Mouse (Mus musculus): Measurements from ENCODE around the gene Ccr1l1. TPM values are rescaled to one million over a fixed set of nuclear protein-coding genes. Genes with fewer than 3 reads are reported as not detected.
"Not testable (repeated sequence)": the region's sequence is repeated elsewhere in the genome, so short reads cannot be mapped to it uniquely, and the experiment has no call there.

The Ccr1l1 gene
- polyA plus RNA-seq, 1 experiment from 2014 or later: not detected

DNA sequence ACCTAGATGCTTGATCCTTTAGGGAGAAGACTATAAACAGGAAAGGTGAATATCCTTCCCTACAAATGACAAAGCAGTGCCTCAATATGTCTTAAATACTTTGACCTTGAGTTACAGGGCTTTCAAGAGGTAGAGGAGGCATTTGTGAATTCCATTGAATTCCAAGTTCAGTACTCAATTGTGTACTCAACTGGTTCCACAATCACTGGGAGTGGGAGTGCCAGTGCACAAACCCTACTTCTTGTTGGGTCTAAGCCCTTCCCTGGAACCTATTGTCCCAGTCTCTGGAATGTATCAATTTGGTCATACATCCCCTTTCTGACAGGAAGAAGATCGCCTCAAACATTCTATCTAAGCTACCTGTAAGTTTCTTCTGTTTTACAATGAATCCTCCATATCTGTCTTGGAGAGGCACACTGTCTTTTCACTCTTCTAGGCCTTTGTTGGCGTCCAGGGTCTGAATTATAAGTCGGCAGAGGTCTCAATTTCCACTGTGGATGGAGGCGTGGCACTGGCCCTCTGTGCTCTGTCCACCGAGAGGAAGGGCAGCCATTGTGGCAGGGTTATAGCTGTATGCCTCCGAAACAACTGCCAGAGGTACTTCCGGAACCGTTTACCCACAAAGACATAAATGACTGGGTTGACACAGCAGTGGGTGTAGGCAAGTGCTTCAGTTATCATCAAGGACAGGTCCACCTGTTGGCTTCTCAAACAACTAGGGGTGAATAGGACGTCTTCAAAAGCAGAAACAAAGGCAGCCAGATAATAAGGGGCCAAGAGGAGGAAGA lies 1.1 kb downstream of the Ccr1l1 start:
- ATAC-seq (ENCODE audit: insufficient number of reproducible peaks, insufficient read depth, low FRiP score, low read depth): no peak
- Histone ChIP-seq H3K9me3 (ENCODE audit: control insufficient read depth, low read length) (no peaks in the 10 kb centered on the region), H3K4me3 (ENCODE audit: control insufficient read depth in 1 of 2, insufficient read depth in 1 of 2, low read depth in 1 of 2, low read length in 2 of 2) (no peak overlapping the region), H3K9ac (ENCODE audit: low read length) (no peak overlapping the region), H3K36me3 (ENCODE audit: control insufficient read depth, insufficient read depth, low read length) (no peaks in the 10 kb centered on the region), H3K4me2 (ENCODE audit: low read length) (no peak overlapping the region), H3K27ac (replicated peaks in 1 of 2; ENCODE audit: control insufficient read depth in 1 of 2, insufficient read depth in 1 of 2, low read depth in 2 of 2, low read length in 2 of 2) (no peak overlapping the region), H3K27me3 (ENCODE audit: control insufficient read depth, insufficient read depth, low read length) (no peaks in the 10 kb centered on the region), H3K4me1 (ENCODE audit: control insufficient read depth in 2 of 2, insufficient read depth in 2 of 2, low read length in 2 of 2) (no peaks in the 10 kb centered on the region)
- WGBS: 72% methylated on average over 9 of the region's 9 CpGs

DNA sequence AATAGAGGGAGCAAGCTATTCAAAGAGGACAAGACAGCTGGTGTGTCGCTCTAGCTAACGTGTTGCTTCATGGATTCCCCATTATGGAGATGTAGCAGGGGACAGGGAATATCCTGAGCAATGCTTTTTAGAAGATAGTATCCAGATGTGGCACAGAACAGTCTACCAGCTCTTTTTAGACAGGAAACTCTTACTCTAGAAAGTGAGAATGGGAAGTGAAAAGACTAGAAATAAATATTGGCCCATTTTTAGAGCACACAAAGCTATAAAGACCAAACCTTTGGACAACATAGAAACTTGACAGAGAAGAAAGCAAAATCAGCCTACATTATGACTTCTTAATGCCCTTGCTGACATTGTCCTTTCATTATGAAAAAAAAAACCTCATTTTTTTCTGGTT lies 2.6 kb downstream of the Ccr1l1 start:
- no peak overlapping the region for H3K9ac ChIP-seq (ENCODE audit: low read length)
- no peak overlapping the region for H3K4me2 ChIP-seq (ENCODE audit: low read length)
- no peak overlapping the region for H3K4me3 ChIP-seq (ENCODE audit: control insufficient read depth in 1 of 2, insufficient read depth in 1 of 2, low read depth in 1 of 2, low read length in 2 of 2)
- WGBS: 64% methylated on average over 2 of the region's 2 CpGs
- no peak overlapping the region for H3K27ac ChIP-seq (replicated peaks in 1 of 2; ENCODE audit: control insufficient read depth in 1 of 2, insufficient read depth in 1 of 2, low read depth in 2 of 2, low read length in 2 of 2)
- no peaks in the 10 kb centered on the region for H3K9me3 ChIP-seq (ENCODE audit: control insufficient read depth, low read length)
- H3K4me1 ChIP-seq (ENCODE audit: control insufficient read depth in 2 of 2, insufficient read depth in 2 of 2, low read length in 2 of 2): no peaks in the 10 kb centered on the region
- no peaks in the 10 kb centered on the region for H3K36me3 ChIP-seq (ENCODE audit: control insufficient read depth, insufficient read depth, low read length)
- no peak for ATAC-seq (ENCODE audit: insufficient number of reproducible peaks, insufficient read depth, low FRiP score, low read depth)
- H3K27me3 ChIP-seq (ENCODE audit: control insufficient read depth, insufficient read depth, low read length): no peaks in the 10 kb centered on the region

DNA sequence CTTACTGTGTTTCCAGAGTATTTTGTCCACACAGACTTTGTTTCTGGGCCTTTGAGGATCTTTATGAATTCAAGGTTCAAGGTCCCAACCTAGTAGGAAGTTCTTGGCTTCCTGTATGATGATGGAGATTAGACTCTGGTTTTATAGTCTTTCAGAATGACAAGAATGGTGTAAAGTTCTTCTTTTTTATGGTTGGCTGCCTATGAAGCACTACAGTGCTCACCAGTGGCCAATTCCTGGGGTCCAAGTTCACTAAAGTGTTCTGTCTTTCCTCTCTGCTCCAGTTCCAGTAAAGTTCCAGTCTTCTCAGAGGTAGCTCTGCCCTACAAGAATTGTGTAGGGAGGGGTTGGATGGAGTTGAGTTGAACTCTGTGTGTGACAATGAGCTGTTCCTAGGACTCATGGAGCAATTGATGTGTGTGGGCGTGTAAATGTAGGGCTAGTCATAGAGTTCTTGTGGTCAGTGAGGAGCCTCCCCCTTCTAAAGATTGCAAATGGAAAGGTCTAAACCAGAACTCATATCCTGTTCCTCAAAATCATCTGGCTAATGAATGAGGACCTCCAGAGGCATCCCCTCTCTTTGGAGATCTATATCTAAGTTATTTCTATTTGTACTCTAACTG lies 9.8 kb downstream of the Ccr1l1 start, which contains the start of gene Ccr1:
Gene Ccr1 (minus strand): TSS at position 403 of the 623 bp plus-strand sequence.
- Histone ChIP-seq H3K9me3 (ENCODE audit: control insufficient read depth, low read length) (no peaks in the 10 kb centered on the region), H3K27ac (replicated peaks in 1 of 2; ENCODE audit: control insufficient read depth in 1 of 2, insufficient read depth in 1 of 2, low read depth in 2 of 2, low read length in 2 of 2) (no peak within 1 kb of the TSS), H3K9ac (ENCODE audit: low read length) (no peak within 1 kb of the TSS), H3K4me2 (ENCODE audit: low read length) (no peak within 1 kb of the TSS), H3K4me3 (ENCODE audit: control insufficient read depth in 1 of 2, insufficient read depth in 1 of 2, low read depth in 1 of 2, low read length in 2 of 2) (no peak within 1 kb of the TSS), H3K27me3 (ENCODE audit: control insufficient read depth, insufficient read depth, low read length) (no peaks in the 10 kb centered on the region), H3K4me1 (ENCODE audit: control insufficient read depth in 2 of 2, insufficient read depth in 2 of 2, low read length in 2 of 2) (no peaks in the 10 kb centered on the region), H3K36me3 (ENCODE audit: control insufficient read depth, insufficient read depth, low read length) (no peaks in the 10 kb centered on the region)
- 71% methylated on average over 1 of the region's 1 CpGs for WGBS
- ATAC-seq (ENCODE audit: insufficient number of reproducible peaks, insufficient read depth, low FRiP score, low read depth): no peak

DNA sequence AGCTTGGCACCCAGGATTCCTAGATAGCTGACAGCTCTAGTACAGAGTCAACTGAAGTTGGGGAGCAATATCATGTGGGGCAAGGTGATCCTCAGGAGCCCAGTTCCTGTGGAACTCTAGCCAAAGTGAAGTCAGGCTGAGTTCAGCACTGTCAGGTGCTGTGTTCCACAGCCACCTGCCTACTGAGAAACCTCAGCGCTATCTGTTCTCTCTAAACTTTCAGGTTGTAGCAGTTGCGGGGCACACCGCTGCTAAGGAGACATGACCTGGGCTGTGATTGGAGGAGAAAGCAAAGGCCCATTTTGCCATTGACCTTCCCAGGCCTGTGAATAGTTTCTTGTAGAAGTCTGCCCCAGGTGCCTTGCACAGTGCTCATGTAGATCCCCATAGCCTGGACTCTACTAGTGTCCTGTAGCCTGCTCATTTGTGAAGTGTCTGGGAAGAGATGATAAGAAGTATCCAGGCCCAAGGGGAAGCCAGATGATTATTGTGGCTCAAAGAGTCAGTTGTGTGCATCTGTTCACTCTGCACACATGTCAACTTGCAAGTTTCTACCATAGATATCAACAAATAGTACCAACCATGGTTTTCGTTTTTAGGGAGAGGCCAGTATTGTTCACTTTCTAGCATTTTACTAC lies 11.2 kb downstream of the Ccr1l1 start:
- H3K4me3 ChIP-seq (ENCODE audit: control insufficient read depth in 1 of 2, insufficient read depth in 1 of 2, low read depth in 1 of 2, low read length in 2 of 2); H3K27me3 ChIP-seq (ENCODE audit: control insufficient read depth, insufficient read depth, low read length); H3K9me3 ChIP-seq (ENCODE audit: control insufficient read depth, low read length); H3K4me2 ChIP-seq (ENCODE audit: low read length); H3K9ac ChIP-seq (ENCODE audit: low read length); H3K4me1 ChIP-seq (ENCODE audit: control insufficient read depth in 2 of 2, insufficient read depth in 2 of 2, low read length in 2 of 2); H3K36me3 ChIP-seq (ENCODE audit: control insufficient read depth, insufficient read depth, low read length); ATAC-seq (ENCODE audit: insufficient number of reproducible peaks, insufficient read depth, low FRiP score, low read depth); H3K27ac ChIP-seq (replicated peaks in 1 of 2; ENCODE audit: control insufficient read depth in 1 of 2, insufficient read depth in 1 of 2, low read depth in 2 of 2, low read length in 2 of 2): not testable (repeated sequence)
- WGBS: 66% methylated on average over 1 of the region's 4 CpGs

DNA sequence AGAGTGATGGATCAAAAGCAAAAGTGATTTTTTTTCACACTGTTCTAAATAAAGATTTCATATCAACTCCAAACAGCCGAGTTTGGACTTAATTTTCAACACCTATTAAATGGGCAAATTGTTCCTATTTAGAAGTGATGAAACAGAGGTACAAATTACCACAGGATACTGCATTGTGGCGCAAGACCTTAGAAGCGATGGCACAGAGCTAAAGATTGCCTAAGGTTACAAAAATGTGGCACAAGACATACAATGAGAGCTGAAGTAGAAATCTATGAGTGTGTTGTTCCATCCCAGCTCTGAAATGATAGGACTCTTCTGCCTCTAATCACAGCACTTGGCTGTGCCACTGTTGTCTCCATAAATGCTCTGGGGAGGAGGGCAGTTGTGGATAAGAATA lies 13.4 kb downstream of the Ccr1l1 start:
- no peak overlapping the region for H3K9ac ChIP-seq (ENCODE audit: low read length)
- H3K27ac ChIP-seq (replicated peaks in 1 of 2; ENCODE audit: control insufficient read depth in 1 of 2, insufficient read depth in 1 of 2, low read depth in 2 of 2, low read length in 2 of 2): no peak overlapping the region
- H3K4me2 ChIP-seq (ENCODE audit: low read length): no peak overlapping the region
- no peaks in the 10 kb centered on the region for H3K4me1 ChIP-seq (ENCODE audit: control insufficient read depth in 2 of 2, insufficient read depth in 2 of 2, low read length in 2 of 2)
- ATAC-seq (ENCODE audit: insufficient number of reproducible peaks, insufficient read depth, low FRiP score, low read depth): no peak
- H3K36me3 ChIP-seq (ENCODE audit: control insufficient read depth, insufficient read depth, low read length): no peaks in the 10 kb centered on the region
- H3K4me3 ChIP-seq (ENCODE audit: control insufficient read depth in 1 of 2, insufficient read depth in 1 of 2, low read depth in 1 of 2, low read length in 2 of 2): no peak overlapping the region
- 66% methylated on average over 3 of the region's 3 CpGs for WGBS
- H3K9me3 ChIP-seq (ENCODE audit: control insufficient read depth, low read length): no peaks in the 10 kb centered on the region
- H3K27me3 ChIP-seq (ENCODE audit: control insufficient read depth, insufficient read depth, low read length): no peaks in the 10 kb centered on the region

DNA sequence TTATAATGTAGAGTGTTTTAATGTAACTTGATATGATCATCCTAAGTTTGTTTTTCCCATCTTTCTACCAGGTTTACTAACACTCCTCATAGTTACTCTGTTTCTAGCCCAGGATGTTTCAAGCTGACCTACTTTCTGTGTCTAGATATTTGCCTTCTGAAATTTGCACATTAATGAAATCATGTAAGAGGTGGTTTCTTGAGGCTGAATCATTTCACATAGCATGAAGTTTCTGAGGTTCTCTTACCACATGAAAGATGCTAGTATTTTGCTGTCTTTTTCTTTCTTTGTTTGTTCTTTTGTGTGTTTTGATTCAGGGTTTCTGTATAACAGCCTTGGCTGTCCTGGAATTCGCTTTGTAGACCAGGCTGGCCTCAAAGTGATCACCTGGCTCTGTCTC lies 18.0 kb downstream of the Ccr1l1 start:
- Histone ChIP-seq H3K27ac (replicated peaks in 1 of 2; ENCODE audit: control insufficient read depth in 1 of 2, insufficient read depth in 1 of 2, low read depth in 2 of 2, low read length in 2 of 2) (no peak overlapping the region), H3K36me3 (ENCODE audit: control insufficient read depth, insufficient read depth, low read length) (no peaks in the 10 kb centered on the region), H3K4me3 (ENCODE audit: control insufficient read depth in 1 of 2, insufficient read depth in 1 of 2, low read depth in 1 of 2, low read length in 2 of 2) (no peak overlapping the region), H3K27me3 (ENCODE audit: control insufficient read depth, insufficient read depth, low read length) (no peaks in the 10 kb centered on the region), H3K4me2 (ENCODE audit: low read length) (no peak overlapping the region), H3K9ac (ENCODE audit: low read length) (no peak overlapping the region), H3K9me3 (ENCODE audit: control insufficient read depth, low read length) (no peaks in the 10 kb centered on the region), H3K4me1 (ENCODE audit: control insufficient read depth in 2 of 2, insufficient read depth in 2 of 2, low read length in 2 of 2) (no peaks in the 10 kb centered on the region)
- 63% methylated on average over 1 of the region's 1 CpGs for WGBS
- ATAC-seq (ENCODE audit: insufficient number of reproducible peaks, insufficient read depth, low FRiP score, low read depth): no peak

DNA sequence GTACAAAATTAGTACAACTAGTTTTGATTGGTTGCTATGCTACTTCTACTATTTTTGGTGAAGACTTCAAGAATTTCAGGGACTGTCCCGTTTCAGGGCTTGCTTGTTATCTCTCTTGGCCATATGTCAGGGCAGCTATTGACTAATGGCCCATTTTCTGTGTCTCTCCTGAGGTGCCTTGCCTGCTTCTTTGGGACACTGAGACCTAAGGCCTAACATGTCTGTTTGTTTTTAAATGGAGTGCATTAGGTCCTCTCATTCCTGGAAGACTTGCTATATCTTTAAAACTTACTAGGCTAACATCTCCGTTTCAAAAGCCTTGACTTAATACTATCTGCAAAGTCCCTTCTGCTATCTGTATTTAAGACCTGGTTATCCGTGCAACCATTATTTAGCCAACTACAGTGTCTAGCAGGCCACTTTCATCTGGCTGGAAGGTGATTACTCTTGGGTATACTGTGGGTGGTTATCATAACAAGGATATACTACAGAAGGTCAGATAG lies 20.2 kb downstream of the Ccr1l1 start:
- Histone ChIP-seq H3K9me3 (ENCODE audit: control insufficient read depth, low read length) (no peaks in the 10 kb centered on the region), H3K27ac (replicated peaks in 1 of 2; ENCODE audit: control insufficient read depth in 1 of 2, insufficient read depth in 1 of 2, low read depth in 2 of 2, low read length in 2 of 2) (no peak overlapping the region), H3K27me3 (ENCODE audit: control insufficient read depth, insufficient read depth, low read length) (no peaks in the 10 kb centered on the region), H3K9ac (ENCODE audit: low read length) (no peak overlapping the region), H3K4me3 (ENCODE audit: control insufficient read depth in 1 of 2, insufficient read depth in 1 of 2, low read depth in 1 of 2, low read length in 2 of 2) (no peak overlapping the region), H3K4me2 (ENCODE audit: low read length) (no peak overlapping the region), H3K36me3 (ENCODE audit: control insufficient read depth, insufficient read depth, low read length) (no peaks in the 10 kb centered on the region), H3K4me1 (ENCODE audit: control insufficient read depth in 2 of 2, insufficient read depth in 2 of 2, low read length in 2 of 2) (no peaks in the 10 kb centered on the region)
- WGBS: 40% methylated on average over 3 of the region's 3 CpGs
- no peak for ATAC-seq (ENCODE audit: insufficient number of reproducible peaks, insufficient read depth, low FRiP score, low read depth)
